Mouse (Mus musculus) thymus, postnatal 14 days (tissue): Measurements from ENCODE around the gene Gm20388.

Source experiments
- DNase-seq: peaks from one replicate; pipeline ENCODE4 v3.0.0; 2021

The Gm20388 gene

GRCm38 (mm10) chr8:120243916-120244451, 333.3 kb downstream of the Gm20388 start:
- DNase-seq = no peak

GRCm38 (mm10) chr8:120244553-120244952, 333.9 kb downstream of the Gm20388 start:
- DNase-seq = no peak

- no peak for DNase-seq
Measured at GRCm38 (mm10) chr8:120247618-120248017, 337.0 kb downstream of the Gm20388 start.

GRCm38 (mm10) chr8:120248031-120248430, 337.4 kb downstream of the Gm20388 start:
- DNase-seq = no peak

- DNase-seq = no peak
Measured at GRCm38 (mm10) chr8:120248451-120248850, 337.8 kb downstream of the Gm20388 start.

- DNase-seq = no peak
Measured at GRCm38 (mm10) chr8:120249800-120250336, 339.2 kb downstream of the Gm20388 start.

- no peak for DNase-seq
Measured at GRCm38 (mm10) chr8:120250750-120251410, 340.2 kb downstream of the Gm20388 start.

GRCm38 (mm10) chr8:120251411-120252035, 340.9 kb downstream of the Gm20388 start:
- DNase-seq = no peak

- DNase-seq = no peak
Measured at GRCm38 (mm10) chr8:120253626-120254025, 343.0 kb downstream of the Gm20388 start.

- DNase-seq = no peak
Measured at GRCm38 (mm10) chr8:120255406-120255987, 344.9 kb downstream of the Gm20388 start.

- no peak for DNase-seq
Measured at GRCm38 (mm10) chr8:120256958-120257357, 346.3 kb downstream of the Gm20388 start.

- no peak for DNase-seq
Measured at GRCm38 (mm10) chr8:120259206-120259605, 348.6 kb downstream of the Gm20388 start.

- no peak for DNase-seq
Measured at GRCm38 (mm10) chr8:120260677-120261076, 350.0 kb downstream of the Gm20388 start.

GRCm38 (mm10) chr8:120261338-120262120, 350.9 kb downstream of the Gm20388 start:
- no peak for DNase-seq

GRCm38 (mm10) chr8:120263879-120264278, 353.2 kb downstream of the Gm20388 start:
- no peak for DNase-seq

- DNase-seq = no peak
Measured at GRCm38 (mm10) chr8:120264388-120264943, 353.8 kb downstream of the Gm20388 start.

- DNase-seq = no peak
Measured at GRCm38 (mm10) chr8:120264944-120265453, 354.4 kb downstream of the Gm20388 start.

- DNase-seq = no peak
Measured at GRCm38 (mm10) chr8:120265471-120265870, 354.8 kb downstream of the Gm20388 start.

- DNase-seq = no peak
Measured at GRCm38 (mm10) chr8:120268541-120268980, 357.9 kb downstream of the Gm20388 start.

- DNase-seq = no peak
Measured at GRCm38 (mm10) chr8:120270449-120270848, 359.8 kb downstream of the Gm20388 start.

GRCm38 (mm10) chr8:120273430-120273829, 362.8 kb downstream of the Gm20388 start:
- DNase-seq = no peak
